Mouse (Mus musculus): ENCODE data around the gene Fam57b.

GRCm38 (mm10) chr7:126825952-126826351, 28.5 kb downstream of the Fam57b start:
- TF ChIP-seq POLR2A (IDR thresholded peaks at IDR 0.05; ENCODE audit: insufficient read length, low read depth) (no peak), CEBPB (IDR thresholded peaks at IDR 0.05; ENCODE audit: insufficient read depth, poor library complexity, severe bottlenecking) (no peak), E2F4 (IDR thresholded peaks at IDR 0.05; ENCODE audit: insufficient read depth) (no peak), SRF (IDR thresholded peaks at IDR 0.05; ENCODE audit: control insufficient read depth, insufficient read length, low read depth) (no peak), MYOD1 (IDR thresholded peaks at IDR 0.05; ENCODE audit: control insufficient read depth in 1 of 3, insufficient read length in 2 of 3, low read depth in 2 of 3) (no peak), USF1 (IDR thresholded peaks at IDR 0.05; ENCODE audit: low read depth) (no peak), TCF12 (IDR thresholded peaks at IDR 0.05; ENCODE audit: insufficient read depth, poor library complexity, severe bottlenecking) (no peak), POLR2AphosphoS2 (IDR thresholded peaks at IDR 0.05; ENCODE audit: insufficient read length, low read depth) (no peak), MAX (IDR thresholded peaks at IDR 0.05; ENCODE audit: low read depth) (no peak), MYOG (IDR thresholded peaks at IDR 0.05; ENCODE audit: control insufficient read depth in 1 of 3, insufficient read depth in 1 of 3, insufficient read length in 2 of 3, low read depth in 2 of 3) (no peak)

Measured in myocyte (in vitro differentiated cells).